Mouse (Mus musculus) spleen, postnatal 14 days (tissue): ENCODE data around the gene Eea1.
"Not testable (repeated sequence)": the region's sequence is repeated elsewhere in the genome, so short reads cannot be mapped to it uniquely, and the experiment has no call there.

Source experiments
- DNase-seq, 2 experiments: peaks; one replicate each; pipeline ENCODE4 v3.0.0; 2021 to 2022; ENCODE audit warnings: low spot score in 2 of 2

Gene Eea1

DNA sequence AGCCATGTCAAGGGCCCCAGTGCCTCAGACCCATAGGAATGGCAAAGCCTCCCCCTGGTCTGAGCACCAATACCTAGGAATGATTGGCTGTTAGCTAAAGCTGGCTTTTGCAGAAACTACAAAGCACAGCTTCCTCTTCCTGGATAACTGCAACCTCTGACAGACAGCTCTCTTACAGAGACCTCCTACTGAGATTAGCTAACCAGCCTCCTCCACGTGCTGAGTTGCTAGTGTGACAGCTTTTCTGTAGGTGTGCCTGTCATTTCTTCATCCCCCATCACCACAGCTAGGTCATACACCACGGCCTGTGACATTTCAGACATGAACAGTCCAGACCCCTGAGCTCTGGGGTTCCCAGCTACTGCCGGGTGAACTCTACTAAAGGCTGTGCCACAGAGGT is 126.9 kb downstream of the Eea1 start:
- DNase-seq = no peak

DNA sequence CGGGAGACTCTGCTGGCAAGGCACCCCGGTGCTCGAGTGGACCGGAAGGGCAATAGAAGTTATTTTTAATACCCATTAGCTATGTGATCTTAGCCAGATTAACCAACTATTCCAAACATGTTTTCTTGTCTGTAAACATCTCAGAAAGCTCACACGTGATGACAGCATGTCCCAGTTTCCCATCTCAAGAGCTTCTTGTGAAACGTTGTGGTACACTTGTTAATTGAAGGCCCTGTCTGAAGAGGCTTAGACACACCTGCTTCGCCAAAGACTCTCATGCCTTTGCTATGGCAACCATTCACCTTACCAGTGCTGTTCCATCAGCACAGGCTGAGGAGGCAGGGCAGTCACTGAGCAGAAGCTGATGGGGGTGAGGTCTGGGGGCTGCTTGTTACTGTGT is 133.9 kb downstream of the Eea1 start:
- DNase-seq = no peak

DNA sequence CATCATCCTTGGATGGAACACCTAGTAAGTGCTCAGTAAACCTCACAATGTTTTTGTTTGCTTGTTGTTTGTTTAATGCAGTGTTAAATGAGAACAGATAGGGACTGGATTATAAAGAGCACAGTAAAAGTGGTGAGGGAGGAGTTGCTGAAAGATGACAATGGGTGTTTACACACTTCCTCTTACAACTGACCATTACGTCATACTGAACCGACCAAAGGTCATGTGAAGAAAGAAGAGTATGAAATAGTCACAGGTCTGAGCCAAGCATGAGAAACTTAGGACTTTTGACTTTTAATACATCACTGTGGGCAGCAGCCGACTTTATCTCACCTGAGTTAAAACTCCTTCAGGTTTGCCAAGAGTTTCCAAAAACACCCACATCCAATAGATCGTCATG is 135.0 kb downstream of the Eea1 start:
- no peak for DNase-seq

DNA sequence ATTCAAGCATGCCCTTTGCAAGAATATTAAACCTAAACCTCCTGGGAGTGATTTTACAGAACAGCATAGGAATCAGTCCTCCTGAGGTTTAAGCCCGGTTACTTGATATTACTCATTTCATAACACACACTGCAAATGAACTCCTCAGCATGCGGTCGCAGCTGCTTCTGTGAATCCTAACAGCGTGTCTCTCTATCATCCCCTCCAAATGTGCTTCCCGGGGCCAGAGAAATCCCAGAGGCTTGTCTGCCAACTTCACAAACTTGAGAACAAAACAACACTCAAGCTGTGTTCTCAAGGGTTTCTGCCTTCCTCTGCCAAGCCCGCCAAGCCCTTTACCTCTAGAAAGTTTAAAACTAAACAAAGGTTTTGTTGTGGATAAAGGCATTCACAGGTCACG is 135.4 kb downstream of the Eea1 start:
- no peak for DNase-seq

DNA sequence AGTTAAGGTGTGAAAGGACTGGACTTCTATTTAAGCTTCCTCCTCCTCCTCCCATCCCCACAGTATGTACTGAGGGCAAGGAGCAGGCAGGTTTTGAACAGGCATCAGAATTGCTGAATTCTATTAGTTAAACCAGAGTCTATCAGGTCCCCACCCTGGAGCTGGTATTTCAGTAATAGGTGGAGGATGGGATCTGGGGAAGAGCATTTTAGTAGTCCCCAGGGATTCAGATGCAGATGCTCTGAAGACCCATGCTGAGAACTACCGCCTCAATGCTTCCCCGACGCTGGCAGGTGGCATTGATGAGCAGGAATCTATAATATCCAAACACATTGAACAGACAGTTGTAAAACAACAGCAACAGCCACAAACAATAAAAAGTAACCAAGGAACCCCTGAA is 136.0 kb downstream of the Eea1 start:
- DNase-seq = no peak

DNA sequence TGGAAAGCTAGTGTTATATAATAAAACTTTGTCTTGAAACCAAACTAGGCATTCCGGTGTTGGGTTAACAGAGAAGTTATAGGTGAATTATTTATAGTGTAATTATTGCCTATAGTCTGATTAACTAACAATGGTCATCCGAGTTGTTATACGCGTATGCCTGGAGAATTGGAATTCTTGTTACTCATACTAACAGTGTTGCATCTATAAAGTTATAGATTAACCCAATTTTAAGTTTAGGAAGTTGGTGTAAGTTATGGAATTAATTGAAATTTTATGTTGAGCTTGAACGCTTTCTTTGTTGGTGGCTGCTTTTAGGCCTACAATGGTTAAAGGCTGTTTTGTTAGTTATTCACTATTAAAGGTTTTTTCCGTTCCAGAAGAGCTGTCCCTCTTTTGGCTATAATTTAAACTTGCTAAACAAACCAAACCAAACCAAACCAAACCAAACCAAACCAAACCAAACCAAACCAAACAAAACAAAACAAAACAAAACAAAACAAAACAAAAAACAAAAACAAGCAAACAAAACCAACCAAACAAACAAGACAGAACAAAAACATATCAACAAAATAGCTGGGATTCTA is 137.1 kb downstream of the Eea1 start:
- not testable (repeated sequence) for DNase-seq

DNA sequence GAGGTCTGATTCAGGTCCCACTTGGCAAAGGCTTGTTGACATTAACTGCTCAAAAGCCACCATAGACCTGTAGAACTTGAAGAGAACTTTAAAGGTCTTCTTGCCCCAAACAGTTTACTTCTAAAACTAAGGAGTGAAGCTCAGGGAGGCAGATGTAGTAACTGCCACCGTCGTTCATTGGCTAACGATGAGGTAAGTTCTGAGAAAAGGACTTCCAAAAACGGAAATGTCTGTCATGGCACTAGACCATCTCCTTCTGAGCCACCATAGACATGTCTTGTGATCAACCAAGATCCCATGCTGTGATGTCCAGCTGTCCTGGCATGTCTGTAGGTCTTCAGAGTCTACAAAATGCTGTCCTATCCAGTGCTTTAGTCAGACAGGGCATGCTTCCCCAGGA is 139.4 kb downstream of the Eea1 start:
- no peak for DNase-seq

DNA sequence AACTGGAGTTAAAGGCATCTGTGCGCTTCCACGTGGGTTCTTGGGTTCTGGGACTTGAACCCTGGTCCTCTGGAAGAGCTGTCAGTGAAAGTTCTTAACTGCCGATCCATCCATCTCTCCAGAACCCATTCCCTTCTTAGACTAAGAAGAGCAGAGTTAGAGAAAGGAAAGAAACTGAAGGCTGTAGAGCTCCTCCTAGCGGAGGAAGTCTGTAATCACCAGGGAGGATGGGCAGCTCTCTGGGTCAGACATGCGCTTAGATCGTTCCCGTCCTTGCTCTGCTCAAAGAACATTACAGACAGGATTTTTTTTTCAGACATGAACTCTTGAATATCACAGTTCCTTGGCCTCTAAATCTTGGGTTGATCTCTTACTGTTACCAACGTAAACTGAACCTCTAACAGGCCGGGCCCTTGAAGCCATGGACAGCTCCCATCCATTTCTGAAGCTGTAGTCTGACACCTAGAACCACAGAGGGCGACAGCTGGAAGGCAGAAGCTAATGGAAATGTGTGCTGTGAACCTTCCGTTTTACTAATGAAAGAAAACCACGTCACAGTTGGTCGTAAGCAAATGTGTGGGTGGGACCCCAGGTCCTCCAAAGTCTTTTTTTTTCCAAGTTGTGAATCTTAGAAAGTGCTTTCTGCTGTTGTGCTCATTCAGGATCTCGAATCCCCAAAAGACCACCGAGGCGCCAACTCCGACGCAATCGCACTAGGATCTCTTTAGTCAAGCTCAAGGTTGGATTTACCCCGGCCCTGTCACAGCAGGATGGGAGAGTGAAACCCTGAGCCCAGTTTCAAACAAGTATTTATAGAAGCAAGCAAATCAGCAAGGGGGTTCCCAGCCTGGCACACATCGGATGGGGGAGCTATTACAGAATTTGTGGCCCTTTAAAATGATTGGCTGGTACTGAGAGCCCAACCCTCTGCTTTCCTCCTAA is 140.3 kb downstream of the Eea1 start:
- DNase-seq = no peak

DNA sequence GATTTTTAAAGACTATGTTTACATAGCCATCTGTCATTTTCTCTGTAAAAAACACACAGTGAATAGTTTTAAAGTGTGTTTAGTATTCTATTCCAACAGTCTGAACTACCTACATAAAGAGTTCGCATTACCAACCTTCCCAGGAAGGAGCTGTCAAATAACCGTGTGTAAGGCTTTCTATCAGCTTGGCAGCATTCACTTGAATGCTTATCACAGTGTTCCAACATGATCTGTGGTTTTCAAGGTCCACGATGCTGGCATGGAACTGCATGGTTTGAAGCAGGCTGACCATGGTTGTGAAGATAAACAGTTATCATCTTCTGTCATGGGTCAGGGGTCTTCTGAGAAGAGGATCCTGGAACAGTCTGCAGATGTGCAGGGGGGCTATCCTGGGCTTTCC is 141.8 kb downstream of the Eea1 start:
- DNase-seq = no peak

DNA sequence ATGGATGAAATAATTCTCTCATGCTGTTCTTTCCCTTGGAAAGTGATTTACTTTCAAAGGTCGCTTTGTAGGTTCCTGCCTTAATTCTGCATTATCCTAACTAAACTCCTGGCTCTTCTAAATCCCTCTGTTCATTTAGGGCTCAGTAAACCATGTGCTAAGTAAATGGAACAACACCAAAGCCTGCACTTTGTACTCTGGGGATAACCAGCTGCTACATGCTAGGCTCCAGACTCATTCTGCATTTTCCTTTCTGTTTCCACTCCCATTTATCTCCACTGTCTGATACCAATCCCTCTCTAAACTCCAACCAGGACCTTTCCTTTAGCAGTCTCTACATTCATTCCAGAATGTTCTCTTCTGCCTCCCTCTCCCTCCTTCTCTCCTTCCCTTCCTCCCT is 149.3 kb downstream of the Eea1 start:
- no peak for DNase-seq

DNA sequence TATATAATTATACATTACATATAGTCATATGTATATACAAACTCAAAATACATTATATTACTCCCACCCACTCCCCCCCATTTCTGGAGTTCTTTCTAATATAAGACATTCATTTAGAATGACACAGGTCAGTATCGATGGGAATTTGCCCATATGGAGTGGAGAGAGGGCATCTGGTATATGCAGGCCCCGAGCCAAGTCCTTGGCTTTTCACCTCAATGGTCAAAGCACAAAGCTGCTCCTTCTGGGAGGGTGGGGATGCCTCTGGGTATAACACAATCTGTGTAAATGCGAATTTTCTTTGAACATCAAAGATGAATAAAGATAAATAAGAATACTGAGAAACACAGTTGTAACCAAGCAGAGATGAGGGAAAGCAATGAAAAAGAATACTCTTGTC is 149.9 kb downstream of the Eea1 start:
- no peak for DNase-seq

DNA sequence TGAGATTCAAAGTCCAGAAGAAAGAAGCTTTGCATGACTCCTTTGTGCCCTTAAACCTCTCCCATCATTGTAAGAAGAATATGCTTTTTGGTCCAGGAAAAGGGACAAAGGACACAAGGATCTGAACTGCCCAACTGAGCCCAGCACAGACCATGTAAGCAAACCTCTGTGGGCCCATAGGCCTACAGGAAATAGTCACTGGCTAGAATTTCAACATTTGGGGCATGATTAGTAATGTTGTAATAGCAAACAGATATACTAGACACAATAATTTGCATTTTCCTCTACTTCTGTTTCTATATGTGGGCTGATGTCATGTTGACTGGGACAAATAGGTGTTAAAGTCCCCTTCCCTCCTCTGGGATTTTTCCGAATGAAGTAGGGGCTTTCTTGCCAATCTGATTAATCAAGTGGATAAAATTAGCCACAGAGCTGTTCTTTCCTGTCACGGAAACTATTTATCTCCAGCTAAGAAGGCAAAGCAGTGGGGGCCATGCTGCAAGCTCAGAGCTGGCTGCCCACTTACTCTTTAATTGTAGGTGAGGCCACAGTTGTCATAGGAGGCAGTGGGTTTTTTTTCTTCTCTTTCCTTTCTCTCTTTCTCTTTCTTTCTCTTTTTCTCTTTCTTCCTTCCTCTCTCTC is 153.6 kb downstream of the Eea1 start:
- DNase-seq = no peak

DNA sequence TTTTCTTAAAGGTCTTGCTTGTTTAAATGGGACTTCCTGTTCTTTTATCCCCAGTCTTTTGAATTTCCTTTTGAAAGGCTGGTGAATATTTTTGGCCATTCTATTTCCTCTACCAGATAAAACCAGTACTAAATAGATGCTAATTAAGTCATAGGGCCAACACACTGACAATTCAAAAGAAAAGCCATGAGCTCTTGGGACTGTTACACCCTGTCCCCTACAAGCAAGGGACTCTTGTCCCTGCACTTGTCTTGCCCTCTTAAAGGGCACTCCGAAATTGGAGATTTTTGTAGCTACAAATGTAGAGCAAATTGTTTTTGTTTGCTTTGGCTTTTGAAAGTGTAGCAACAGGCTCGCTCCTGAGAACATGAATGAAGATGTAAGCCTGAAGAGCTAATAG is 154.1 kb downstream of the Eea1 start:
- no peak for DNase-seq
